Mouse (Mus musculus): Measurements from ENCODE around the gene Cbr2.

DNA sequence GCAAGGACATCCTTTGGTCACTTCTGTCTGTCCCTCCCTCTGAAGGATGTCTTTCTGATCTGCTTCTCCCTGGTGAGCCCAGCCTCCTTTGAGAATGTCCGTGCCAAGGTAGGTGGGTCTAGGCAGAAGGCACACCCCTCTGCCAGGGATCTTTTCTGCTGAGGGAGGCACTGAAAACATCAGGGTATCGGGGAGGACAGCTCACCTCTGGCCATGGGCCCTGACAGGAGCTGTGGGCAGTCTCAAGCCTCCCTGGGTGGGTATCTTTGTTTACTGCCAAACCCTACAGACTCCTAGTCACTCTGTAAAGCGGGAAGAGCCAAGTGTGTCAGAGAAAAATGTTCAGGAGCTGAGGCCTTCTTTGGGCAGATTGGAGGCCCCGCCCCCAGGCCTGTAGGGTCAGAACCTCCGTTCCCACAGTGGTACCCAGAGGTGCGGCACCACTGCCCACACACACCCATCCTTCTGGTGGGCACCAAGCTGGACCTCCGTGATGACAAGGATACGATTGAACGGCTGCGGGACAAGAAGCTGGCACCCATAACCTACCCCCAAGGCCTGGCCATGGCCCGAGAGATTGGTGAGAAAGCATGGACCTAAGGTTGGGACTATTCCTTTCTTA is 9.0 kb downstream of the Cbr2 start:
- TF ChIP-seq CTCF (IDR thresholded peaks at IDR 0.05; ENCODE audit: low read depth, low read length): no peak
- TF ChIP-seq POLR2A (IDR thresholded peaks at IDR 0.05; ENCODE audit: insufficient read depth, low read length): no peak
